Mouse (Mus musculus) adrenal gland, postnatal 4 days (tissue): ENCODE measurements around the gene Pex19. TPM values are rescaled to one million over a fixed set of nuclear protein-coding genes. Genes with fewer than 3 reads are reported as not detected.

Experiments
- DNase-seq, 2 experiments: peaks; one replicate each; pipeline ENCODE4 v3.0.0; 2021 to 2022; ENCODE audit warnings: low spot score in 2 of 2, mixed read lengths in 2 of 2
- long read RNA-seq, 2 experiments: library from polyadenylated mRNA; stranded (forward); transcript quantifications; one replicate each; pipeline ENCODE4 v2.0.0; 2021
- total RNA-seq, 2 experiments: library from RNA; stranded (reverse); gene quantifications; 2 replicates each; pipeline ENCODE4 v1.2.3; 2021

The Pex19 gene
- total RNA-seq: 100 to 1,000 TPM; 168 to 170 TPM
- long read RNA-seq, experiment 1, transcript Pex19-201 (8 exons, 1,917 nt): major isoform, 167 of 209 reads
- long read RNA-seq, experiment 1, partial matches to known transcripts: 15 of 209 reads
- long read RNA-seq, experiment 1, other reads (novel, unspliced or antisense): 26 of 209 reads
- long read RNA-seq, experiment 2, transcript Pex19-206 (5 exons, 855 nt): minor isoform, 8 of 265 reads
- long read RNA-seq, experiment 2, transcript Pex19-201 (8 exons, 1,917 nt): major isoform, 206 of 265 reads
- long read RNA-seq, experiment 2, partial matches to known transcripts: 16 of 265 reads
- long read RNA-seq, experiment 2, other reads (novel, unspliced or antisense): 33 of 265 reads

- peak; percentile 56 to 66 for DNase-seq
Measured at GRCm38 (mm10) chr1:172126376-172127347, at the start of gene Pex19. Gene Pex19, plus strand, starts transcription at chr1:172126755.

DNA sequence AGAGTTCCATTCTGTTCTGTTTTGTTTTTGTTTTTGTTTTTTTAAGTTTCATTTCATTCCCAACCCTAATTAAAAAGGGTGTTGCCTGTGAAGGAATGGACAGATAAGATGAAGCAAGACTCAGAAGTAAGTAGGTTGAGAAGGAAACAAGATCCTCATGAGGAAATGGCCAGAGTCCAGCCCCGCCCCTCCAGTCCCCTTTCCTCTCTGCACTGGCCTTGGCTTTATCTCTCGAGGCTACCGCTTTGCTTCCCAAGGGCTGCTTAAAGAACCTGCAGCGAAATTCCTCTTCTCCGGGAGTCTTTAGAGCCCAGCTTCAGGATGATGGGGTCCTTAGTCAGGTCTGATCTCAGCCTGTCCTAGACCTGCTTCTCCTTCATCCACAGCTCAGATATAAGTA is 48.6 kb upstream of the Pex19 start:
- DNase-seq: no peak

DNA sequence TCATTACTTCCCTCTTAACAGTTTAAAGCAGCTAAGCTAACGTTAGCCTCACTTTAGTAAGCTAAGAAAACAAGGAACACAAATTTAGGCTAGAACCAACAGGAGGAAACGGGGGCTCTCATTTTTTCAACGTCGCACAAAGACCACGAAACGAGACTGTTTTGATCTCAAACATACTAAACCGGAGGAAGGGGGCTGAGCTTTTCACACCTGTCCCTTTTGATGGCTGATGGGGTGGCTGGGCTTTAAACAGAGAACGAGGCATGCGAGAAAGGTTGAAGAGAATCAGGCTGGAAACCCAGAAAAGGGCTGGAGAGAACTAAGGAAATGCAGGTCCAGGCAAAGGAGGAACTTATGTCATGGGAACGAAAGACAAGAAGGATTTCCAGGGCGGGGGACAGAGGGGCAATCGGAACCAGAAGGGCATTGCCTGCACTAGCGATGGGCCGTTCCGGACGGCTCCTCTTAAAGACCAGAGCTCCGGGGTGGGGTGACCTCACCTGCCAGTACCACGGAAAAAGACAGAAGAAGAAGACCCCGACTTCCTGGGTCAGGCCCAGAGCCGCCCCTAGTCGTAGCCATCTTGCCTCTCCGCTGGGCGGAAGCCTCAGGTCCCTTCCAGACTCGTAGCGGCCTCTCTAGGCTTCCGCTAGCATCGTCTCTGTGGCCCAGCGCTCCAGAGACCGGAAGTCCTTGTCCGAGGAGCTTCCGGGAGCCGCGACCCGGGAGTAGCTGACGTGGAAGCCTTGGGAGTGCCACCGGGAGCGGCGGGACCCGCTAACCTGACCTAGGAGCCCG is 44.3 kb upstream of the Pex19 start, which contains the start of the genes Copa and Ncstn:
Copa (plus strand) TSS at position 429 of the 798 bp plus-strand sequence.
Ncstn (minus strand) TSS at position 695 of the 798 bp plus-strand sequence.
- peak; percentile 84 to 85 for DNase-seq

GRCm38 (mm10) chr1:172082899-172083445 is 43.6 kb upstream of the Pex19 start:
- no peak for DNase-seq

DNA sequence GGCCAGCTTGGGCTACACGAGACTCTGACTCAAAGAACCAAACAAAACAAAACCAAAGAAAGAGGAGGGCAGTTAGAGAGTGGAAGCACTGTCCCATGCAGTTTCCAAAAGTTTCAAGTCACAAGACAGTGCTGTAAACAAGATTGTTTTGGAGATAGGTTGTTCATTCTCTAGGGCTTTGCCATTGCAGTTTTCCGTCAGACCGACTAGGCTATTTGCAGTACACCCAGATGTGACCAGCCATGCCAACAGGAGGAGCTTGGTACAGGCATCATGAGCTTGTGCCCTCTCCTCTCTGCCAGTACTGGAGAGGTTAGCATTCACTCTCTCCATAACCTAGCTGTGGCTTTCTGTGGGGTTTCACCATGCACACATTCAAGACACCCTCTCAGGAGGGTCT is 33.0 kb upstream of the Pex19 start:
- no peak for DNase-seq

- no peak for DNase-seq
Measured at GRCm38 (mm10) chr1:172094295-172094694, 32.3 kb upstream of the Pex19 start.

- DNase-seq: no peak
Measured at GRCm38 (mm10) chr1:172095202-172095601, 31.4 kb upstream of the Pex19 start.

DNA sequence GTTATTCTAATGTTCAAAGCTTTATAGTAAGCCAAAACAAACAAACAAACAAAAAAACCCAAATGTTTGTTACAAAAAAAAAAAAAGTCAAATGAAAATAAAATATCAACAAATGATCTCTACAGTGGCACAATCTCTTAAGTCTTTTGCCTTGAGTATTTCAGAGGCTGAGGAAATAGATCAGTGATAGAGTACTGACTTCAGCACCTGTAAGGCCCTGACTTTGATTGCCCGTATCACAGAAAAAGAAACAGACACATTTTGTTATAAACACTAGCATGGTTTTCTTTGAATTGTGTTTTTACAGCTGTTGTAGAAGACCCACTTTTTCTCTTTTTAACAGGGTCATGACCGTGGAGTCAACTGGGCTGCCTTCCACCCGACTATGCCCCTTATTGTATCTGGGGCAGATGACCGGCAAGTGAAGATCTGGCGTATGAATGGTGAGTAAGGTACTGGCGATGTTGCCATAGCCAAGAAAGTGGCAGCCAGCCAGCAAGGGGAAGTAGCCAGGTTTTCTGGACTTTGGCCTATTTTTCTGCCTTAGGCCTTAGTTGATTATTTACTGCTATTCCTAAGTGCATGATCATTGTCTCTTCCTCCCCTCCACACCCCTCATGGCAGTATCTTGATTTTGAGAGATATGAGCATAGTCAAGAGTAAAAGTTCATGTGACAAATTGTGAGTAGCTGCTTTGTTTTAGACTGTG is 27.1 kb upstream of the Pex19 start:
- DNase-seq: no peak

DNA sequence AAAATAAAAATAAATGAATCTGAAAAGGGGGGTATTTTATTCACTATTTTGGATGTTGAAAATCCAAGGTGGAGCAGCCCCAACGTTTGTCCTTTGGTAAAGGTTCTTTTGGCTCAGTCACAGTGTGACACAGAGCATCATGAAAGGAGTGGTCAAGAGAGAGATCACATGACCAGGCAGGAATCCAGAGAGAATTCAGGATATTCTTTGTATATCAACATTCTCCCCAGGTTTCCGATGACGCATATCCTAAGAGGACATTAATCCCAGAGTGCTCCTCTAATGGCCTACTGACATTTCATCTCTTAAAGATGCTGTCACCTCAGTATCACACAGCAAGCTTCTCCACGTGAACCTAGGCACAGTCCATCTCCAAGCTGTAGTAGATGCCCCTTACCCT is 22.9 kb upstream of the Pex19 start:
- no peak for DNase-seq

- no peak for DNase-seq
Measured at GRCm38 (mm10) chr1:172105101-172105500, 21.5 kb upstream of the Pex19 start.

- no peak for DNase-seq
Measured at GRCm38 (mm10) chr1:172107777-172108477, 18.6 kb upstream of the Pex19 start.

DNA sequence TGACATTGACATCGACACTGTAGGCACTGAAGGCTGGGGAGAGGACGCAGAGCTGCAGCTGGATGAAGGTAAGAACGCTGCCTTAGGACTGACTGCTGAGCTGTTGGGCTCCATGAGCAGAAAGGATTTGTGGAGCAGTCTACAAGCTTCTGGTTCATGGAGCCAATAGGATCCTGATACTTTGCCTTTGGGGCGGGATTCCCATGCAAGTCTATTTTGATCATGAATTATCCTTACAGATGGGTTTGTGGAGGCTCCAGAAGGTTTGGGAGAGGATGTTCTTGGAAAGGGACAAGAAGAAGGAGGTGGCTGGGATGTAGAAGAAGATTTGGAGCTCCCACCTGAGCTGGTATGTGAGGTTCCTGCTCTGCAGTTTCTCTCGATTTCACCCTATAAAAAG is 9.6 kb upstream of the Pex19 start:
- no peak for DNase-seq

GRCm38 (mm10) chr1:172119100-172119499 is 7.5 kb upstream of the Pex19 start:
- DNase-seq: no peak

GRCm38 (mm10) chr1:172119720-172120119 is 6.8 kb upstream of the Pex19 start:
- DNase-seq: no peak

GRCm38 (mm10) chr1:172122671-172123070 is 3.9 kb upstream of the Pex19 start:
- DNase-seq: no peak

GRCm38 (mm10) chr1:172124572-172124971 is 2.0 kb upstream of the Pex19 start:
- no peak for DNase-seq

DNA sequence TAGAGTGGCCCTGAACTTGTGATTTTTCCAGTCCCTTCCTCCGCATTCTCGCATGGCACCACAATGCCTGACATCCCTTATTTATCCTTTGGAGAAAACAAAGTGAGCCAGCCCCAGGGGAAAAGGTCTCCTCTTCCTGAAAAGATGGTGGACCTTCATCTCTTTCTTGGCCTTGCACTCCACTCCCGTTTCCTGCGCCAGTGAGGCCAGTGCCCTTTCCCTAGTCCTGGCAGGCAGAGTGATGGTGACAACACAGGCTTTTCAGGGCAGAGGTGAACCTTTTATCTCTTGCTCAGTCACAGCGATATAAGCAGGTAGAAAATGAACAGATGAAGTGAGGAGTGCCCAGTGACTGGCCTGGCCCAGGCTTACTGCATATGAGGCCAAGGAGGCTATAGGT is 932 bp downstream of the Pex19 start:
- DNase-seq: no peak

DNA sequence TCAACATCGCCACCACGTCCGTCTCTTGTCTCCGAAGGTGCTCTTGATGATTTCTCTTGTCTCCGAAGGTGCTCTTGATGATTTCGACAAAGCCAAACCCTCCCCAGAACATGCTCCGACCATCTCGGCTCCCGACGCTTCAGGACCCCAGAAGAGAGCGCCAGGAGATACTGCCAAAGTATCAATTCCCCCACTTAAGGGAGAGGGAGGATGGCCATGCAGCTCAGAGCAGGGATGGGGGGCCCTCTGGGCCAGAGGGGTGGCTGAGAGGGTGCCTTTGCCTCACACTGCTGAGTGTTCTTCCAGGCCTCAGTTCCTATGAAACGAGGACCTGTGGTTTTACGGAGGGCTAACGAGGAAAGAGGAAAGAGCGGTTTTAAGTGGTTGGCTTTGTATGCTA is 2.0 kb downstream of the Pex19 start:
- DNase-seq: no peak

DNA sequence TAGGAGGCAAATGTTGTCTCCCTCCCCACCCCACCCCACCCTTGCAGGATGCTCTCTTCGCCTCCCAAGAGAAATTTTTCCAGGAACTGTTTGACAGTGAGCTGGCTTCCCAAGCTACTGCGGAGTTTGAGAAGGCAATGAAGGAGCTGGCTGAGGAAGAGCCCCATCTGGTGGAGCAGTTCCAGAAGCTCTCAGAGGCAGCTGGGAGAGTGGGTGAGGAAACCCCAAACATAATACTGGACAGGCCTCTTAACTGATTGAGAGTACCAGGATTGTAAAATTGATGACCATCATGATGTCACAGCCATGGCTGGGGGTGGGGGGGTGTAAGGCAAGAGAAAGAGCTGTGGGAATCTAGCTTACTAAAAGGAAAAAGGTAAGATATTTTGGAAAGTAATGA is 2.6 kb downstream of the Pex19 start:
- DNase-seq: no peak

GRCm38 (mm10) chr1:172129780-172130179 is 3.2 kb downstream of the Pex19 start:
- no peak for DNase-seq
